Mouse (Mus musculus): Measurements from ENCODE around the gene Tbcb. TPM values are rescaled to one million over a fixed set of nuclear protein-coding genes. Genes with fewer than 3 reads are reported as not detected.
"Not testable (repeated sequence)": the region's sequence is repeated elsewhere in the genome, so short reads cannot be mapped to it uniquely, and the experiment has no call there.

The Tbcb gene
- total RNA-seq, 2 experiments from 2014 or later: 84.3 to 85.1 TPM

- DNase-seq (ENCODE audit: low spot score in 2 of 2): no peak
Measured at GRCm38 (mm10) chr7:30194101-30194831, 37.8 kb downstream of the Tbcb start.

DNA sequence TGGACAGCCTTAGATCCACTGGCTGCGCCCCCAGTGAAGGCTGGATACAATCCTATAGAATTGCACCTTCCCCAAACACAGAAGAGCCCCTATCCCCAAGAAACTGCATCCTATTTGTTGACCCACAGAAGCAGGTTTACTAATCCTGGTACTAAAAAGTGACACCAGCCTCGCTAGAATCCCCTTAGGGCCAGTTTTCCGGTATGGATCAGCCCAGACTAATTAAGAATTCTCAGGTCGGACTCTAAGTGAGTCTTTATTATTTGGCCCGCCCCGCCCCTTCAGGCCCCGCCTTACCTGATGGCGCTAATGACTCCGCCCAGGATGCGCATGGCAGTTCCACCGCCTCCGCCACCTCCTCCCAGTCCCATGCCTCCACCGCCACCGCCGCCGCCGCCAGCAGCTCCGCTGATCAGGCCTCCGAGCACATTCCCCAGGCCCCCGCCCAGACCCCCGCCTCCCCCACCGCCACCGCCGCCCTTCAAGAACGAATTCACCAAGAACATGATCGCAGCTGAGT, 38.4 kb downstream of the Tbcb start:
- DNase-seq (ENCODE audit: low spot score in 2 of 2): peak in 1 of 2 experiments; percentile 64

GRCm38 (mm10) chr7:30193013-30193412, 39.1 kb downstream of the Tbcb start:
- no peak for DNase-seq (ENCODE audit: low spot score in 2 of 2)

DNA sequence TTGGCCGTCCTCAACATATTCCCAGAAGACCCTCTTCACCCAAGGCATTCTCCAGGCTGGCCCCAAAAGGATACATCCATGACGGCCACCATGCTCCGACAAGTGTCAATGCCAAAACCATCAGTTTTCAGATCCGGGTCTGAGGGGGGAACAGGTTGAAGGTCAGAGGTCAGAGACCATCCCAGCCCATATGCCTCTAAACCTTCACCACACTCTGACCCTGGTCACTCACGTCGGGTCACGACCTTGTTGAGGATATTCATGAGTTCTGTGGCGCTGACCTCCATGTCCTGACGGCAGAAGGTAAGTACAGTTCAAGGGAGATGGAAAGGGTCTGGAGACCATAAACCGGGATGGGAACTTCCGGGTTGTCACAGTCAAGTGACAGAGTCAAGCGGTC, 40.0 kb downstream of the Tbcb start:
- no peak for DNase-seq (ENCODE audit: low spot score in 2 of 2)

DNA sequence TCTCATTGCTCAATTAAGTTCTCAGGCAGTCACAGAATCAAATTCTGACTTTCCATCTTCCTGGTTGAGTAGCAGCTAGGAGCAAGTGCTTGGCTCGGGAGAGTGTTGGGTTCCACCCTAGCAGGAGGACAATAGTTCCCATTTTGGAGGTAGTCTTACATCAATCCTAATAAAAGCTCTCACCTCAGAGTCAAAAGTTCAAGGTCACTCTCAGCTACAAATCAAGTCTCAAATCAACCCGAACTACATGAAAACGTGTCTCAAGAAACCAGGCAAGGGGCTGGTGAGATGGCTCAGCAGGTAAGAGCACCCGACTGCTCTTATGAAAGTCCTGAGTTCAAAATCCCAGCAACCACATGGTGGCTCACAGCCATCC, 43.0 kb downstream of the Tbcb start:
- DNase-seq (ENCODE audit: low spot score in 2 of 2): no peak

GRCm38 (mm10) chr7:30188344-30189115, 43.5 kb downstream of the Tbcb start:
- DNase-seq (ENCODE audit: low spot score in 2 of 2): no peak

DNA sequence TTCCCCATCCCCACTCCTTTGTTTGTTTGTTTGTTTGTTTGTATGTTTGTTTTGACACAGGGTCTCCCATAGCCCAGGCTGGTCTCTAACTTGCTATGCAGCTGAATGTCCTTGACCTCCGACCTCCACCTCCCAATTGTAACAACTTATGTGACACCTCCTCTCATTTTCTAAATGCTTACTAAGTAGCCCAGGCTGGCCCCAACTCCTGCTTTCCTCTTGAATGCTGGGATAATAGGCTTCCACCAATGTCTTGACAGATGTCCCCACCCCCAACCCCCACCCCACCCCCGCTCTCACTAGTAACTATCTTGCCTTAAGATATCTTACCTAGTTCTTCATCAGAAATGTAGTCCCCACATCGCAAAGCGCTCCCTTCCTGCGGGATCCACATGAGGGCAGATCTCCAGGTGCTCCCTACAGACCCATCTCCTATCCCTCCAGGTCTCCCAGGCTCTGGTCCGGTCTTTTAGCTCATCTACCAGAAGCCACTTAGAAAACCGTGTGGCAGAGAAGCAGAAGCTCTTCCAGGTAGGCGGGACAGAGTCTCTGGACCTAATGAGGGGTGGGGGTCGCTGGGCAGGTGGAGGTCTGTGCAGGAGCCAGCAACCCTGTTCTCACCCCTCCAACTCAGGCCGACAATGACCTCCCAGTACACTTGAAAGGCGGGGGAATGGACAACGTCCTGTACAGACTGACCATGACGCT, 47.3 kb downstream of the Tbcb start:
- no peak for DNase-seq (ENCODE audit: low spot score in 2 of 2)

DNA sequence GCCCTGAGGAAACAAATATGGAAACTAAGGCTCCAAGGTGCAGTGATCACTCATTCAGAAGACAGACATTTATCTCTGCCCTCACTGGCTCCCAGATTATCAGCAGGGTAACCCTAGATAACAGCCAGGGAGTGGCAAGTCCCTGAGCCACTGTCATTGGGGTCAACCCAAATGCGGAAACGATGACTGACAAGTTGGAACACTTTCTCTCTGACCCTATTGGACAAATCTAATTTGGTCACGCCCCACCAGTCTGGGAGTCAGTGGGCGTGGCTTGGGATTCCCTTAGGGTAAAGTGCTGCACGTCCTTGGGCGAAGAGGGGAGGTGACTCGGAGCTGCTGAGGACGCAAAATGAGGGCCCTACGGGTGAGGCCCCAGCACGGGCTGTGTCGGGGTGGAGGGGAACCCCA, 48.2 kb downstream of the Tbcb start, which contains the start of gene Cox7a1:
Gene Cox7a1, plus strand, starts transcription at position 266 of the 411 bp plus-strand sequence.
- peak; percentile 64 to 85 for DNase-seq (ENCODE audit: low spot score in 2 of 2)

- not testable (repeated sequence) for DNase-seq (ENCODE audit: low spot score in 2 of 2)
Measured at GRCm38 (mm10) chr7:30183189-30183588, 48.9 kb downstream of the Tbcb start.

- DNase-seq (ENCODE audit: low spot score in 2 of 2): not testable (repeated sequence)
Measured at GRCm38 (mm10) chr7:30181929-30182328, 50.1 kb downstream of the Tbcb start.

DNA sequence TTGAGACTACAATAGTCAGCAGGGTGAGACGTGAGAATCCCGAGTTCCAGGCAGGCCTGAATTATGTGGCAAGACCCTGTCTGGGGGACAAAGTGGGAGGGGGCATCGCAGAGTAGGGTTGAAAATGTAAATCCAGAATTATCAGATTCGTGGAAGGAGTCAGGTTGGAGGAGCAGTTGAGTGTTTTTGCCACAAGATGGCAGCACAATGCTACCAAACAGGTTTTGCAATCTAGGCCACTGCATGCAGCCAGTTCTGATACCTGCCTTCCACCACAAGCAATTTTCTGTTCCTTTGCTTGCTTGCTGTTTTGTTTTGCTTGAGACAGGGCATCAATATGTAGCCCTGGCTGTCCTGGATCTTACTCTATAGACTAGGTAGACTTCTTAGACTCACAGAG, 50.8 kb downstream of the Tbcb start:
- peak in 1 of 2 experiments; percentile 47 for DNase-seq (ENCODE audit: low spot score in 2 of 2)

DNA sequence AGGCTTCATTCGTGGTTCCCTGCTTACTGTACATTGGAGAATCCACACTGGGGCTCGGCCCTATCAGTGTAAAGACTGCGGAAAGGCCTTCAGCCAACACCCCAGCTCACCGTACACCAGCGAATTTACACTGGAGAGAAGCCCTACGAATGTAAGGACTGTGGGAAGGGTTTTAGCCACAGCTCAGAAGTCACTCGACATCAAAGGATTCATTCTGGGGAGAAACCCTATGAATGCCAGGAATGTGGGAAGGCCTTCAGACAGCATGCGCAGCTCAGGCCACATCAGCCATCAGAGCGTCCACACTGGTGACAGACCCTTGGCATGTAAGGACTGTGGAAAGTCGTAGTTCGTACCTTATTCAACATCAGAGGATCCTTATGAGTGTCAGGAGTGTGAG, 53.8 kb downstream of the Tbcb start:
- no peak for DNase-seq (ENCODE audit: low spot score in 2 of 2)

- no peak for DNase-seq (ENCODE audit: low spot score in 2 of 2)
Measured at GRCm38 (mm10) chr7:30176474-30176873, 55.6 kb downstream of the Tbcb start.

Other genes with a start within 250 kb of the Tbcb start
- 10 to 100 TPM; 22.8 to 26.2 TPM for gene Zfp568, start 248.3 kb downstream of the Tbcb start, total RNA-seq (2021)
- 1 to 10 TPM; 3.5 to 4.1 TPM for gene Zfp14, start 180.9 kb downstream of the Tbcb start, total RNA-seq (2021)
- gene Zfp82, start 159.4 kb downstream of the Tbcb start, total RNA-seq (2021): 1 to 10 TPM; 1.4 to 2.3 TPM
- not detected for gene Gm26920, start 141.9 kb downstream of the Tbcb start, total RNA-seq (2021)
- 1 to 10 TPM; 6.1 to 7.0 TPM for gene Zfp566, start 141.7 kb downstream of the Tbcb start, total RNA-seq (2021)
- gene Zfp260, start 137.5 kb downstream of the Tbcb start, total RNA-seq (2021): 10 to 100 TPM; 50.7 to 52.1 TPM
- 10 to 100 TPM in 1 of 2 experiments, 1 to 10 TPM in 1; 8.0 to 10.2 TPM for gene Zfp382, start 110.3 kb downstream of the Tbcb start, total RNA-seq (2021)
- 10 to 100 TPM; 77.4 to 83.3 TPM for gene Zfp146, start 62.5 kb downstream of the Tbcb start, total RNA-seq (2021)
- gene Cox7a1, start 48.1 kb downstream of the Tbcb start, total RNA-seq (2021): 100 to 1,000 TPM; 176 to 250 TPM
- gene Capns1, start 33.5 kb downstream of the Tbcb start, total RNA-seq (2021): 100 to 1,000 TPM; 418 to 431 TPM
- gene Polr2i, start 324 bp downstream of the Tbcb start, total RNA-seq (2021): 10 to 100 TPM; 82.1 to 84.3 TPM
- gene Ovol3, start 3.5 kb upstream of the Tbcb start, total RNA-seq (2021): not detected
- under 1 TPM; 0.54 to 0.70 TPM for gene Thap8, start 47.8 kb upstream of the Tbcb start, total RNA-seq (2021)
- 10 to 100 TPM; 12.1 to 13.5 TPM for gene Wdr62, start 48.1 kb upstream of the Tbcb start, total RNA-seq (2021)
- gene Clip3, start 59.5 kb upstream of the Tbcb start, total RNA-seq (2021): 10 to 100 TPM; 50.8 to 59.8 TPM
- gene Alkbh6, start 76.4 kb upstream of the Tbcb start, total RNA-seq (2021): 10 to 100 TPM; 58.1 to 59.4 TPM
- gene Syne4, start 82.5 kb upstream of the Tbcb start, total RNA-seq (2021): 10 to 100 TPM; 40.1 to 60.6 TPM
- gene E130208F15Rik, start 89.5 kb upstream of the Tbcb start, total RNA-seq (2021): 1 to 10 TPM; 1.4 to 1.7 TPM
- 10 to 100 TPM; 12.4 to 15.0 TPM for gene Sdhaf1, start 91.6 kb upstream of the Tbcb start, total RNA-seq (2021)
- gene Lrfn3, start 130.5 kb upstream of the Tbcb start, total RNA-seq (2021): 10 to 100 TPM; 18.7 to 19.5 TPM
- gene Tyrobp, start 181.5 kb upstream of the Tbcb start, total RNA-seq (2021): 10 to 100 TPM; 26.6 to 40.2 TPM
- gene Hcst, start 187.6 kb upstream of the Tbcb start, total RNA-seq (2021): 1 to 10 TPM; 1.6 to 2.2 TPM
- gene Nfkbid, start 189.5 kb upstream of the Tbcb start, total RNA-seq (2021): 1 to 10 TPM; 2.1 to 2.3 TPM
- 10 to 100 TPM; 49.5 to 59.1 TPM for gene Aplp1, start 213.3 kb upstream of the Tbcb start, total RNA-seq (2021)
- gene Kirrel2, start 225.4 kb upstream of the Tbcb start, total RNA-seq (2021): 1 to 10 TPM in 1 of 2 experiments, under 1 TPM in 1; 0.14 to 1.3 TPM
- gene Nphs1, start 226.0 kb upstream of the Tbcb start, total RNA-seq (2021): 1 to 10 TPM in 1 of 2 experiments, under 1 TPM in 1; 0.08 to 7.1 TPM

Data from adrenal gland, postnatal 4 days (tissue).